Mouse (Mus musculus): ENCODE measurements around the gene Slc35f5.

DNA sequence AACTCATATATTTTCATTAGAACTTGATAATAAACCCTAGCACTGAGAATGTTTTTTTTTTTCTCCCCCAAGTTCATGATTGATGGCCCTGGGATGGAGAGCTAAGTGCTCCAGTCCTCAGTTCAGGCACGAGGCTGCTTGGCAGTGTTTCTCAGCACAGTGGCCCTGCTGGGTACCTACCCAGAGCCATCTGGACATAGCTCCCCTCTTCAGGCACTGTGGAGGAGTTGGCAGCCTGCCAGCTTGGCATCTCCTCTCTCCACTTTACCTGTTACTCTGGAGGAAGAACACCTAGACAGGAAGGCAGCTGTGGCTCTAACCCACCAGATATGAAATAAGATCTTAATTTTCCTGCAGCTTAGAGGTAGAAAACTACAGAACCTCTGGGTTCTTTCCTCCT, 83.2 kb downstream of the Slc35f5 start:
- TF ChIP-seq CTCF (IDR thresholded peaks at IDR 0.05; ENCODE audit: insufficient read depth, low read length) (no peak), POLR2A (IDR thresholded peaks at IDR 0.05; ENCODE audit: borderline replicate concordance, extremely low read depth, low read depth, low read length) (no peak)

Data from lung, adult 2 months (tissue).